1 mouse cellular context compared by ENCODE assay signal in the genomic region with DNA sequence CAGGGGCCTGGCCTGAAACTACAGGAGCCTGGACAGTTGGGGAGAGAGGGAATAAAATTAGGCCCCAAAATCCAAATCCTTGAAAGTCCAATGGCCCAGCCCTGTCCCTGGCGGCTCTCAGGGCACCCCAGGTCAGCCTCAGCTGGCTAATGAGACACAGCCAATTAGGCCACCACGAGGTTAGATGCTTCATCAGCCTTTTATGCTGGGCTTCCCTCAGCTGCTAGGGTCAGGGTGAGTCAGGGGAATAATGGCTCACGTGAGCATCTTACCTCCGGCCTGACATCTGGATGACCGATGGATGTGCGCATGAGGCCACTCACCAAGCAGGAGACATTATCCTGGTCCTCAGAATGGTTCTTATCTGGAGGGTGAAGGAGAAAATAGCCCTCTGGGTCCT.
TF ChIP-seq lines count a peak whose summit lies in the region.

No protein-coding gene starts in this region.

TF ChIP-seq in ES-E14, 5 proteins besides CTCF, POLR2A, EP300 and RAD21:
- no peak for TF ChIP-seq ZNF384 (IDR thresholded peaks at IDR 0.05; ENCODE audit: low read depth, low read length)
- peak; percentile 17; the same call in 1 of the 2 replicates for TF ChIP-seq MAFK (IDR thresholded peaks at IDR 0.05; ENCODE audit: insufficient read depth, low read depth, low read length)
